Mouse (Mus musculus) thymus, postnatal 0 days (tissue): ENCODE data around the gene Gm16434. TPM values are rescaled to one million over a fixed set of nuclear protein-coding genes. Genes with fewer than 3 reads are reported as not detected.
"Not testable (repeated sequence)": the region's sequence is repeated elsewhere in the genome, so short reads cannot be mapped to it uniquely, and the experiment has no call there.

Experiments used
- DNase-seq: peaks from one replicate; pipeline ENCODE4 v3.0.0-alpha.2; 2015; ENCODE audit warnings: low spot score
- polyA plus RNA-seq: library from polyadenylated mRNA; unstranded; fragments of >200 nt; fragmentation: Nextera tagmentation; extraction: Ambion mirVana; gene quantifications from 2 replicates; pipeline ENCODE4 v1.2.1, GENCODE M21; 2015

The Gm16434 gene
- polyA plus RNA-seq: not detected in 2 replicates

GRCm38 (mm10) chr14:7194440-7194839 lies at the start of gene Gm16434:
TSS of gene Gm16434 (minus strand) at chr14:7194540.
- not testable (repeated sequence) for DNase-seq

- peak; percentile 1 for DNase-seq
Measured at GRCm38 (mm10) chr14:7243498-7243897, 49.2 kb upstream of the Gm16434 start.

- DNase-seq: not testable (repeated sequence)
Measured at GRCm38 (mm10) chr14:7200070-7200469, 5.7 kb upstream of the Gm16434 start.

- DNase-seq: not testable (repeated sequence)
Measured at GRCm38 (mm10) chr14:7174483-7174971, 19.8 kb downstream of the Gm16434 start, which contains the start of gene Gm3512. TSS of gene Gm3512 (minus strand) at chr14:7174533.

Other genes starting within 250 kb of the Gm16434 start
- gene Gm6356, start 220.7 kb downstream of the Gm16434 start, polyA plus RNA-seq: 0.13 TPM in 1 of 2 replicates, not detected in the other
- 0.23 and 0.52 TPM in 2 replicates for gene Gm10406, start 167.1 kb downstream of the Gm16434 start, polyA plus RNA-seq
- gene Gm3685, start 149.6 kb downstream of the Gm16434 start, polyA plus RNA-seq: not detected in 2 replicates
- 0.62 and 0.71 TPM in 2 replicates for gene Gm3696, start 93.9 kb downstream of the Gm16434 start, polyA plus RNA-seq
- not detected in 2 replicates for gene Gm6676, start 69.1 kb downstream of the Gm16434 start, polyA plus RNA-seq
- gene Gm3512, start 20.0 kb downstream of the Gm16434 start, polyA plus RNA-seq: 1.1 and 1.3 TPM in 2 replicates
- gene Gm3727, start 70.2 kb upstream of the Gm16434 start, polyA plus RNA-seq: not detected in 2 replicates
- gene Gm3739, start 120.5 kb upstream of the Gm16434 start, polyA plus RNA-seq: 0.52 and 0.60 TPM in 2 replicates
- gene Gm5797, start 137.9 kb upstream of the Gm16434 start, polyA plus RNA-seq: 0.29 TPM in 1 of 2 replicates, not detected in the other
- gene Gm8374, start 170.6 kb upstream of the Gm16434 start, polyA plus RNA-seq: not detected in 2 replicates